Mouse (Mus musculus) liver, postnatal 0 days (tissue): Measurements from ENCODE around the gene Tmem50b. TPM values are rescaled to one million over a fixed set of nuclear protein-coding genes. Genes with fewer than 3 reads are reported as not detected.
A peak's percentile ranks its signal among the peaks of the same experiment; 100 is the strongest.

Experiments
- ATAC-seq: fragments of 200-750 bp; cut with Nextera tagmentation; 2 replicates; pipeline ENCODE4 v1.8.0; 2017; ENCODE audit warnings: mild to moderate bottlenecking, moderate library complexity
- DNase-seq: peaks from one replicate; pipeline ENCODE4 v3.0.0-alpha.2; 2016
- H3K27ac ChIP-seq: fragments of 300-500 bp; sonication (generic); 2 replicates; pipeline ENCODE4 v1.5.1; 2014; ENCODE audit warnings: antibody characterized with exemption, moderate library complexity, mild to moderate bottlenecking, low read depth
- H3K27me3 ChIP-seq: fragments of 300-500 bp; sonication (generic); 2 replicates; pipeline ENCODE4 v1.6.1; 2014; ENCODE audit warnings: low read length, control low read depth, mixed read lengths; ENCODE audit not compliant: insufficient read depth
- H3K36me3 ChIP-seq: fragments of 300-500 bp; sonication (generic); replicated peaks from 2 replicates; pipeline ENCODE4 v1.6.1; 2014; ENCODE audit warnings: mild to moderate bottlenecking, control low read depth, low read length, moderate library complexity, mixed read lengths; ENCODE audit not compliant: insufficient read depth
- H3K4me1 ChIP-seq: fragments of 300-500 bp; sonication (generic); 2 replicates; pipeline ENCODE4 v1.6.1; 2014; ENCODE audit warnings: antibody characterized with exemption, mild to moderate bottlenecking, control low read depth; ENCODE audit not compliant: insufficient read depth
- H3K4me2 ChIP-seq: fragments of 300-500 bp; sonication (generic); 2 replicates; pipeline ENCODE4 v1.6.1; 2014; ENCODE audit warnings: low read depth, mild to moderate bottlenecking, low read length, moderate library complexity, mixed read lengths
- H3K4me3 ChIP-seq: fragments of 300-500 bp; sonication (generic); 2 replicates; pipeline ENCODE4 v1.5.1; 2014; ENCODE audit warnings: low read depth, low read length
- H3K9ac ChIP-seq: fragments of 300-500 bp; sonication (generic); replicated peaks from 2 replicates; pipeline ENCODE4 v1.6.1; 2014; ENCODE audit warnings: mild to moderate bottlenecking, moderate library complexity
- H3K9me3 ChIP-seq: fragments of 300-500 bp; sonication (generic); 2 replicates; pipeline ENCODE4 v1.6.1; 2016; ENCODE audit warnings: mild to moderate bottlenecking, control low read depth, low read length, mixed read lengths
- CTCF ChIP-seq: sonication (generic); IDR thresholded peaks from 2 replicates; pipeline ENCODE4 v1.5.1; 2016; ENCODE audit warnings: antibody characterized with exemption, low read depth
- EP300 ChIP-seq: IDR thresholded peaks from 2 replicates; pipeline ENCODE4 v1.6.1; 2016; ENCODE audit warnings: antibody characterized with exemption, low read depth, mild to moderate bottlenecking
- WGBS: fragments of 180-500 bp; shearing (Covaris S2); extraction: QIAGEN DNeasy Blood & Tissue Kit; methylation state at CpG from one replicate; pipeline ENCODE4 v1.1.7; 2014; ENCODE audit not compliant: insufficient replicate concordance; 5-methylcytosine and 5-hydroxymethylcytosine counted together
- polyA plus RNA-seq: library from polyadenylated mRNA; unstranded; fragments of >200 nt; fragmentation: Nextera tagmentation; extraction: Ambion mirVana; gene quantifications from 2 replicates; pipeline ENCODE4 v1.2.1, GENCODE M21; 2015

The Tmem50b gene
- polyA plus RNA-seq, 1 experiment from 2014 or later, result 8.6 TPM

DNA sequence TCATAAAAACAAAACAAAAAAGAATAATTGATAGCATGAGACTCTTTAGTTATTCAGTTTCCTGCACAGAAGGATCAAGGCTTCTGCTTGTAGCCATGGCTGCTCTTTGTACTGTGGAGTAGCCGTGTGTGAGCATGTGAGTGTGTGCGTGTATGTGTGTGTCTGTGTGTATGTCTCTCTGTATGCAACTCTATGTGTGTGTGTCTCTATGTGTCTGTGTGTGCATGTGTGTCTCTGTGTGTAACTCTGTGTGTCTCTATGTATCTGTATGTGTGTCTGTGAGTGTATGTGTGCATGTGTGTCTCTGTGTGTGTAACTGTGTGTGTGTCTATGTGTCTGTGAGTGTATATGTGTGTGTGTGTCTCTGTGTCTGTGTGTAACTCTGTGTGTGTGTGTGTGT is 48.6 kb downstream of the Tmem50b start:
- H3K36me3 ChIP-seq, result peaks cover 14% of the 10 kb centered on the region; the same call in 1 of the 2 replicates
- peak overlapping the region; percentile 89 for H3K4me2 ChIP-seq
- H3K4me3 ChIP-seq, result peak overlapping the region; percentile 86
- H3K9ac ChIP-seq, result peak overlapping the region; percentile 52; the same call in 1 of the 2 replicates
- H3K4me1 ChIP-seq, result peaks cover 66% of the 10 kb centered on the region
- no peaks in the 10 kb centered on the region for H3K27me3 ChIP-seq
- DNase-seq, result no peak
- 45% methylated on average over 2 of the region's 2 CpGs for WGBS
- H3K9me3 ChIP-seq, result no peaks in the 10 kb centered on the region
- TF ChIP-seq CTCF (no peak), EP300 (no peak)
- peak overlapping the region; percentile 11 for H3K27ac ChIP-seq
- no peak for ATAC-seq

DNA sequence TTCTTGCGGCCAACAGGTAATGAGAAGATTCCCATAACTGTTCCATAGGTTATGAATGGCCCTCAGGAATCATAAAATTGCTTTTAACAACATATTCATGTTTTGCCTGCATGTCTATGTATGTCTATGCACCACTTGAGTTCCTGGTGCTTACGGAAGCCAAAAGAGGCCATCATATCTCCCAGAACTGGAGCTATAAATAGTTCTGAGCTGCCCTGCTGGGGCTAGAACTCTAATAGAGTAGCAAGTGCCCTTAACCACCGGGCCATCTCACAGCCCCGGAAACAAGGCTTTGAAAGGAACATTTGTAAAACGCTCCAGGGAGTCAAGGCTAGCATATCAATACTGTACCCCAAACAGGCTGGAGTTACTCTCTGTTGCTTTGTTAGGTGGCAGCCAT is 49.0 kb downstream of the Tmem50b start:
- ATAC-seq (no peak), DNase-seq (no peak)
- Histone ChIP-seq H3K27me3 (no peaks in the 10 kb centered on the region), H3K9me3 (no peaks in the 10 kb centered on the region), H3K4me3 (peak overlapping the region; percentile 86), H3K4me2 (peak overlapping the region; percentile 89), H3K27ac (peak overlapping the region; percentile 11), H3K4me1 (peaks cover 63% of the 10 kb centered on the region), H3K36me3 (peaks cover 12% of the 10 kb centered on the region; the same call in 1 of the 2 replicates), H3K9ac (peak overlapping the region; percentile 52)
- 26% methylated on average over 5 of the region's 5 CpGs for WGBS
- no peak for TF ChIP-seq CTCF

DNA sequence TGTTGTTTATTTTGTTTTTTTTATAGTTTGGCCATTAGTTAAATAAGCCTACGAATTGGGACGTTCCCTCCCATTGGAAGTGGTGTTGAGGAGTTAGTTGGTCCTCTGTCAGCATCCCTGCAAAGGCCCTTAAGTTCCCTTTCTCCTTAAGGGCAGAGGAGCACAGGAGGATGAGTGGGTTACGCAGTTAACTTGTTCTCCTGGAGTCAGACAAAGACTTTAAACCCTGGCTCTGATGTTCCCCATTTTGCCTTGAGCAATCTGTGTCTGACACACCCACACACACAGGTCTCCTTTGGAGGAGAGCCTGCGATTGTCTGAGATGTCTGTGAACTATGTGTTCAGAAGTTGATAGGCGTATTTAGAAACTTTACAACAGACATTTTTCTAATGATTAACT is 49.6 kb downstream of the Tmem50b start:
- no peak for TF ChIP-seq CTCF
- TF ChIP-seq EP300, result no peak

DNA sequence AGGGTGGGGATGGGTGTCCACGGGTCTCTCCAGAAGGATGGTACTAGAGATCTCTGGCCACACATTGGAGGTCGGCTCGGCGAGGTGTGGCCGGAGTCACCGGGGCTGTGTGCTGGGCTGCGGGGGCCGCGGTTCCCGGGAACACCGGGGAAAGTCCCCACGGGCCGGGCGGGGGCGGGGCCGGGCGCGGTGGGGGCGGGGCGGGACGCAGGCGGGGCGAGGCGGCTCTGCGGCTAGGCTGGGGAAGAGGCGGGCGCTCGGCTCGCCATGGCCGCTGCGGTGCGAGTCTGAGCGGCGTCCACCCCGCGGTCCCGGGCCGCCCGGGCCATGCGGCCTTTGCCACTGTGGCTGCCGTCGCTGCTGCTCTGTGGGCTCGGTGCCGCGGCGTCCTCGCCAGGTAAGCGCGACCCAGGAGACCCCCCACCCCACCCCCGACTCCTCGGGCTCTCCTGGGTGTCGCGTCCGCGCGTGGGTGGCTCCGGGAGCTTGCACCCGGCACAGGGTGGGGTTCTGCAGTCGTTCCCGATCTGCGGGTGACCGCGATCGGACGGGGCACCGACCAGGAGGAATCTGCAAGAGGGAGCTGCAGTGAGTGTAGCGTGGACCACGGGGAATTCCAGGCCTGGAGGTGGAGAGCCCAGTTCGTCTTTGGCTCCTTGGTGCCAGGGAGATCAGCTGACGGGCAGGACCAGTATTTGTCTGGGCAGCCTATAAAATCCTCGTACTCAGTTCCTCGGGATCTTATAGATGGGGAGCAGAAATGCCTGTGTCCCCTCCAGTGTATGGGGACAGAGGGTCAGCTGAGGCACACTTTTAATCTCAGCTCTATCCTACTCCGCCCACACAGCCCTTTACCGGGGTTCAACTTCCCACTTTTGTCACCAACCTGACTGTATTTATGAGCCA is 50.5 kb downstream of the Tmem50b start, which contains the start of gene Ifngr2:
TSS of gene Ifngr2 (plus strand) at position 237 of the 906 bp plus-strand sequence.
- Histone ChIP-seq H3K36me3 (peaks cover 10% of the 10 kb centered on the region; the same call in 1 of the 2 replicates), H3K27ac (peak within 1 kb of the TSS; percentile 96), H3K4me2 (peak within 1 kb of the TSS; percentile 89), H3K9me3 (no peaks in the 10 kb centered on the region), H3K27me3 (no peaks in the 10 kb centered on the region), H3K9ac (peak within 1 kb of the TSS; percentile 95), H3K4me1 (peaks cover 53% of the 10 kb centered on the region), H3K4me3 (peak within 1 kb of the TSS; percentile 86)
- TF ChIP-seq EP300 (no peak), CTCF (no peak)
- ATAC-seq, result peak; percentile 86
- WGBS, result under 1% methylated on average over 52 of the region's 74 CpGs
- peak; percentile 92 for DNase-seq

More for the DNA sequence above, 49.6 kb downstream of the Tmem50b start:
- Histone ChIP-seq H3K9ac (peak overlapping the region; percentile 95), H3K4me2 (peak overlapping the region; percentile 89), H3K9me3 (no peaks in the 10 kb centered on the region), H3K4me1 (peaks cover 57% of the 10 kb centered on the region), H3K27ac (peak overlapping the region; percentile 96), H3K27me3 (no peaks in the 10 kb centered on the region), H3K36me3 (peaks cover 12% of the 10 kb centered on the region; the same call in 1 of the 2 replicates), H3K4me3 (peak overlapping the region; percentile 86)
- 12% methylated on average over 5 of the region's 5 CpGs for WGBS
- ATAC-seq (no peak), DNase-seq (no peak)

DNA sequence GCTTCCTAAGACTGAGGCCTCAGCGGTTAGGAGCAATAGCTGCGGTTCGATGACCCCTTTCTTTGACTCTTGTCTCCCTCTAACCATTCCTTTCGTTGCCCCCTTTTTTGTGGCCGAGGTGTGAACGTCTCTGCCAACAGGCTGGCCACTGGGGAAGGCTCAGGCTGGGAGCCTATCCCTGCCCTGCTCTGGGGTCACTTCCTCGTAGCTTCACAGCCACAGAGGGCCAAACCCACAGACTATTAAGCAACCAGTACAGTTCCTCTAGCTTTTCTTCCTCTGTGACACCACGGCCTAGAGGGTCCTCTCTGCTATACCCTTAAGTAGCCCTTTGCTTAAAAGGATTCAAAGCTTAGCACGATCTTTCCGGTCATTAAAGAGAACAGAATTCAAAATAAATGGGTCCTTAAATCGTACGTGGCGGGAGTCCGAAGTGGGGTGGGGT is 51.2 kb downstream of the Tmem50b start:
- Histone ChIP-seq H3K27me3 (no peaks in the 10 kb centered on the region), H3K4me2 (peak overlapping the region; percentile 89), H3K9ac (peak overlapping the region; percentile 95), H3K27ac (peak overlapping the region; percentile 96), H3K9me3 (no peaks in the 10 kb centered on the region), H3K36me3 (peaks cover 6% of the 10 kb centered on the region; the same call in 1 of the 2 replicates), H3K4me3 (peak overlapping the region; percentile 86), H3K4me1 (peaks cover 51% of the 10 kb centered on the region)
- ATAC-seq, result peak; percentile 68
- 4% methylated on average over 14 of the region's 14 CpGs for WGBS
- DNase-seq, result peak; percentile 67
- no peak for TF ChIP-seq EP300
- TF ChIP-seq CTCF, result no peak

DNA sequence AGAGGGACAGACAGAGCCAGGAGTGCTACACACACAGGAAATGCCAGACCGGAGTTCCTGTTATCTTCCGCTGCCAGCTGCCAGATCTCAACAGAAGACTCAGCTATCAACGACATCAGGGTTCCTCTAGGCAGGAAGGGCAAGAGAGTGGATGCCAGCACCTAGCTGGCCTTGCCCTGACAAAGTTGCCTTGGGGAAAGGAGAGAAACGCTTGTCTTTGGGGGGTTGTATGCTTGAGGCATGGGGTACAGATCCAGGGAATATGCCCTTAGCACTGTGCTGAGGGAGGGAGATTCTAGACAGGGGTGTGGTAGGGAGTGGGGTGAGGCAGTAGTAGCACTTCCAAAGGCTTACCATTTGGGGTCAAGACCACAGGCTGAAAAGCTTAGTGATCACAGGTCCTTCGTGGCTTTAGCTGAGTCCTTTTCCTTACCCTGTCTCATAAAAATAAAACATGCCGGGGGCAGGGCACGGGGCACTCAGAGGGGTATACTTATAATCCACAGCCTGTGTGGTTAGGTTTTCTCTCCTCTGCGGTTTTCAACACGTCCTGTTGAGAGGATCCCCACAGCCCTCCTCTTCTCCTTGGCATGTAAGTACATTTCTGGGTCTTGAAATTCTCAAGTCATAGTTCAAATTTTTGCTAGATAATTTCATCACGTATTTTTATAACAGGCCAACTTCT is 51.9 kb downstream of the Tmem50b start:
- Histone ChIP-seq H3K27me3 (no peaks in the 10 kb centered on the region), H3K27ac (peak overlapping the region; percentile 96), H3K9ac (peak overlapping the region; percentile 95), H3K9me3 (no peaks in the 10 kb centered on the region), H3K36me3 (peaks cover 6% of the 10 kb centered on the region; the same call in 1 of the 2 replicates), H3K4me3 (peak overlapping the region; percentile 86; the same call in 1 of the 2 replicates), H3K4me2 (peak overlapping the region; percentile 89), H3K4me1 (peaks cover 48% of the 10 kb centered on the region)
- DNase-seq (peak; percentile 76), ATAC-seq (peak; percentile 71)
- TF ChIP-seq EP300 (peak; percentile 98), CTCF (no peak)
- WGBS, result 22% methylated on average over 10 of the region's 10 CpGs
